ENCODE assay signal across 10 mouse cellular contexts in genomic region chr5:114597222-114597621, GRCm38 (mm10). TPM values are rescaled to one million over a fixed set of nuclear protein-coding genes. Genes with fewer than 3 reads are reported as not detected.
DNase-seq lines count a peak whose midpoint lies in the region; ATAC-seq and TF ChIP-seq lines count a peak whose summit lies in the region.
"Had no signal": no experiment of that assay in that cellular context is flagged by ENCODE, and none has a peak within 500 bp of the region (broad histone marks: within the 10 kb centered on the region; RNA-seq: fewer than 3 reads in every experiment).

No protein-coding gene starts in this region.

- H3K27ac ChIP-seq in forebrain, embryonic 14.5 days (ENCODE audit: low read depth, low read length) = 0 out of 2 replicates have a peak overlapping the region, but pooled peaks have one; percentile 21
- H3K27ac ChIP-seq in forebrain, embryonic 13.5 days = no peak overlapping the region
- peak overlapping the region; percentile 39; the same call in 1 of the 2 replicates for H3K27ac ChIP-seq in liver, embryonic 11.5 days (ENCODE audit: low read depth, low read length)
- H3K27ac ChIP-seq in hindbrain, embryonic 15.5 days (replicated peaks) = peak overlapping the region; percentile 39; the same call in 1 of the 2 replicates
- H3K27ac ChIP-seq in thymus, adult 2 months (ENCODE audit: control insufficient read depth, insufficient read depth, low read length) = peak overlapping the region; percentile 98
- H3K27ac ChIP-seq: embryonic facial prominence, embryonic 15.5 days had no signal

- 0 out of 2 replicates have a peak overlapping the region, but pooled peaks have one; percentile 21 for H3K9ac ChIP-seq in forebrain, embryonic 14.5 days (ENCODE audit: low read length)
- H3K9ac ChIP-seq in forebrain, embryonic 13.5 days = no peak overlapping the region
- H3K9ac ChIP-seq in liver, embryonic 11.5 days (ENCODE audit: low read depth, low read length) = no peak overlapping the region
- no peak overlapping the region; the same call in 1 of the 2 replicates for H3K9ac ChIP-seq in hindbrain, embryonic 15.5 days
- H3K9ac ChIP-seq: embryonic facial prominence, embryonic 15.5 days had no signal

- TF ChIP-seq POLR2A in thymus, adult 2 months (IDR thresholded peaks at IDR 0.05; ENCODE audit: control insufficient read depth, extremely low read depth, insufficient read depth, low read length, poor library complexity) = no peak

- DNase-seq in forebrain, embryonic 14.5 days (ENCODE audit: low spot score) = no peak
- DNase-seq in liver, embryonic 11.5 days (ENCODE audit: low spot score) = no peak
- no peak for DNase-seq in liver
- DNase-seq in thymus, adult 2 months = peak; percentile 73
- DNase-seq in urinary bladder, adult 18-20 months (ENCODE audit: low spot score in 2 of 2) = no peak
- DNase-seq in urinary bladder, postnatal 10 days (ENCODE audit: low spot score) = no peak
- DNase-seq: kidney, adult 18-20 months had no signal

- 0 out of 2 replicates have a peak, but pooled peaks cover 2% of the 10 kb centered on the region for H3K27me3 ChIP-seq in forebrain, embryonic 14.5 days (replicated peaks; ENCODE audit: control insufficient read depth, insufficient read depth, low read length)
- H3K27me3 ChIP-seq in forebrain, embryonic 13.5 days = no peaks in the 10 kb centered on the region; the same call in 1 of the 2 replicates
- H3K27me3 ChIP-seq in liver, embryonic 11.5 days (replicated peaks; ENCODE audit: control insufficient read depth, insufficient read depth, low read length) = 0 out of 2 replicates have a peak, but pooled peaks cover 2% of the 10 kb centered on the region
- H3K27me3 ChIP-seq in hindbrain, embryonic 15.5 days = 0 out of 2 replicates have a peak, but pooled peaks cover 5% of the 10 kb centered on the region
- H3K27me3 ChIP-seq in thymus, adult 2 months (ENCODE audit: control insufficient read depth, insufficient read depth, low read length) = no peaks in the 10 kb centered on the region
- H3K27me3 ChIP-seq: embryonic facial prominence, embryonic 15.5 days had no signal

- H3K9me3 ChIP-seq in forebrain, embryonic 14.5 days (replicated peaks; ENCODE audit: control insufficient read depth, low read length) = no peaks in the 10 kb centered on the region
- H3K9me3 ChIP-seq in forebrain, embryonic 13.5 days (replicated peaks) = no peaks in the 10 kb centered on the region
- H3K9me3 ChIP-seq in liver, embryonic 11.5 days (ENCODE audit: control insufficient read depth, low read length) = no peaks in the 10 kb centered on the region
- no peaks in the 10 kb centered on the region for H3K9me3 ChIP-seq in hindbrain, embryonic 15.5 days
- H3K9me3 ChIP-seq: embryonic facial prominence, embryonic 15.5 days had no signal

- WGBS in forebrain, embryonic 14.5 days = 53% methylated on average over 8 of the region's 8 CpGs
- 61% methylated on average over 8 of the region's 8 CpGs for WGBS in forebrain, embryonic 13.5 days
- 59% methylated on average over 8 of the region's 8 CpGs for WGBS in liver, embryonic 11.5 days
- WGBS in hindbrain, embryonic 15.5 days = 46% methylated on average over 8 of the region's 8 CpGs
- WGBS in thymus, adult 2 months = 3% methylated on average over 8 of the region's 8 CpGs

- peaks cover 22% of the 10 kb centered on the region for H3K4me1 ChIP-seq in forebrain, embryonic 14.5 days (ENCODE audit: control insufficient read depth, insufficient read depth, low read length)
- peaks cover 57% of the 10 kb centered on the region for H3K4me1 ChIP-seq in forebrain, embryonic 13.5 days
- H3K4me1 ChIP-seq in liver, embryonic 11.5 days (replicated peaks; ENCODE audit: control insufficient read depth, insufficient read depth, low read length) = peaks cover 36% of the 10 kb centered on the region
- peaks cover 44% of the 10 kb centered on the region for H3K4me1 ChIP-seq in hindbrain, embryonic 15.5 days (replicated peaks)
- peaks cover 64% of the 10 kb centered on the region for H3K4me1 ChIP-seq in thymus, adult 2 months (replicated peaks; ENCODE audit: control insufficient read depth, insufficient read depth, low read length)

- H3K4me3 ChIP-seq in forebrain, embryonic 14.5 days (ENCODE audit: low read depth, low read length) = no peak overlapping the region
- no peak overlapping the region for H3K4me3 ChIP-seq in forebrain, embryonic 13.5 days
- no peak overlapping the region for H3K4me3 ChIP-seq in liver, embryonic 11.5 days (ENCODE audit: low read depth, low read length)
- H3K4me3 ChIP-seq in hindbrain, embryonic 15.5 days = no peak overlapping the region
- peak overlapping the region; percentile 35 for H3K4me3 ChIP-seq in thymus, adult 2 months (ENCODE audit: control insufficient read depth, insufficient read depth, low read length)
- H3K4me3 ChIP-seq: embryonic facial prominence, embryonic 15.5 days had no signal

- H3K4me2 ChIP-seq in forebrain, embryonic 14.5 days (ENCODE audit: low read length) = no peak overlapping the region
- no peak overlapping the region for H3K4me2 ChIP-seq in forebrain, embryonic 13.5 days
- no peak overlapping the region; the same call in 1 of the 2 replicates for H3K4me2 ChIP-seq in liver, embryonic 11.5 days
- H3K4me2 ChIP-seq in hindbrain, embryonic 15.5 days = no peak overlapping the region
- H3K4me2 ChIP-seq: embryonic facial prominence, embryonic 15.5 days had no signal

- TF ChIP-seq CTCF in thymus, adult 2 months (IDR thresholded peaks at IDR 0.05; ENCODE audit: borderline replicate concordance, control insufficient read depth, extremely low read depth, insufficient read depth, low read length, poor library complexity) = no peak

- no peak for ATAC-seq in forebrain, embryonic 14.5 days
- no peak for ATAC-seq in forebrain, embryonic 13.5 days
- ATAC-seq in liver, embryonic 11.5 days (replicated peaks; ENCODE audit: low FRiP score) = no peak
- no peak for ATAC-seq in hindbrain, embryonic 15.5 days (ENCODE audit: low FRiP score, low read depth)

- H3K36me3 ChIP-seq in forebrain, embryonic 14.5 days (ENCODE audit: control insufficient read depth, insufficient read depth, low read length) = 0 out of 2 replicates have a peak, but pooled peaks cover 4% of the 10 kb centered on the region
- H3K36me3 ChIP-seq in forebrain, embryonic 13.5 days (ENCODE audit: poor library complexity, severe bottlenecking) = peaks cover 19% of the 10 kb centered on the region
- H3K36me3 ChIP-seq in liver, embryonic 11.5 days (ENCODE audit: control insufficient read depth, insufficient read depth, low read length) = no peaks in the 10 kb centered on the region
- H3K36me3 ChIP-seq in hindbrain, embryonic 15.5 days = no peaks in the 10 kb centered on the region
- no peaks in the 10 kb centered on the region for H3K36me3 ChIP-seq in thymus, adult 2 months (ENCODE audit: control insufficient read depth, insufficient read depth, low read length)
- H3K36me3 ChIP-seq: embryonic facial prominence, embryonic 15.5 days had no signal

RNA-seq across cellular contexts. Expression of gene Fam222a, which starts 29.4 kb away (rescaled TPM):
- 4.5 and 5.0 TPM in 2 replicates for polyA plus RNA-seq in forebrain, embryonic 14.5 days (2014; fragmentation: Nextera tagmentation; extraction: Ambion mirVana)
- 4.8 and 4.9 TPM in 2 replicates for polyA plus RNA-seq in forebrain, embryonic 13.5 days (2015; fragmentation: Nextera tagmentation; extraction: Ambion mirVana)
- polyA plus RNA-seq in liver, embryonic 11.5 days (2014; fragmentation: Nextera tagmentation; extraction: Ambion mirVana) = 2.2 and 2.3 TPM in 2 replicates
- 6.6 and 8.3 TPM in 2 replicates for polyA plus RNA-seq in hindbrain, embryonic 15.5 days (2015; fragmentation: Nextera tagmentation; extraction: Ambion mirVana)
- 15.3 and 18.4 TPM in 2 replicates for polyA plus RNA-seq in thymus, adult 2 months (2012; rRNA removed)
